Mouse (Mus musculus) C2C12 (cell line): ENCODE data around the gene Wdr54.

ENCODE experiments used
- CEBPB ChIP-seq: IDR thresholded peaks from one replicate; pipeline ENCODE4 v1.6.1; 2011; ENCODE audit warnings: low read depth, mild to moderate bottlenecking, control low read depth, moderate library complexity
- CTCF ChIP-seq: IDR thresholded peaks from one replicate; pipeline ENCODE4 v1.5.1; 2011; ENCODE audit not compliant: control insufficient read depth, insufficient read depth, insufficient read length
- FOSL1 ChIP-seq: IDR thresholded peaks from one replicate; pipeline ENCODE4 v1.8.0; 2011; ENCODE audit warnings: mild to moderate bottlenecking, low read length; ENCODE audit not compliant: poor library complexity, insufficient read depth, severe bottlenecking
- MAX ChIP-seq: IDR thresholded peaks from one replicate; pipeline ENCODE4 v1.6.1; 2011; ENCODE audit warnings: mild to moderate bottlenecking, control low read depth
- MYOD1 ChIP-seq: IDR thresholded peaks from one replicate; pipeline ENCODE4 v1.6.1; 2011; ENCODE audit warnings: low read depth; ENCODE audit not compliant: control insufficient read depth, insufficient read length
- MYOG ChIP-seq: IDR thresholded peaks from one replicate; pipeline ENCODE4 v1.6.1; 2011; ENCODE audit not compliant: control insufficient read depth, insufficient read length; ENCODE audit errors: extremely low read depth

- peak; percentile 67 for TF ChIP-seq CTCF
- no peak for TF ChIP-seq MYOD1
- TF ChIP-seq FOSL1 = no peak
- TF ChIP-seq CEBPB = no peak
- TF ChIP-seq MYOG = no peak
- TF ChIP-seq MAX = no peak
Observed at GRCm38 (mm10) chr6:83162701-83163100, 6.5 kb upstream of the Wdr54 start.
